Mouse (Mus musculus) cortical plate, adult 2 months (tissue): ENCODE results near the gene Cpe.

Experiments used
- CTCF ChIP-seq: fragments of 200-500 bp; IDR thresholded peaks from 2 replicates; pipeline ENCODE4 v1.5.1; 2011; ENCODE audit warnings: mild to moderate bottlenecking, control low read depth, low read length; ENCODE audit not compliant: insufficient read depth; ENCODE audit errors: extremely low read depth
- POLR2A ChIP-seq: fragments of 200-500 bp; IDR thresholded peaks from 2 replicates; pipeline ENCODE4 v1.6.1; 2011; ENCODE audit warnings: mild to moderate bottlenecking, low read length, control low read depth; ENCODE audit not compliant: insufficient read depth; ENCODE audit errors: extremely low read depth

DNA sequence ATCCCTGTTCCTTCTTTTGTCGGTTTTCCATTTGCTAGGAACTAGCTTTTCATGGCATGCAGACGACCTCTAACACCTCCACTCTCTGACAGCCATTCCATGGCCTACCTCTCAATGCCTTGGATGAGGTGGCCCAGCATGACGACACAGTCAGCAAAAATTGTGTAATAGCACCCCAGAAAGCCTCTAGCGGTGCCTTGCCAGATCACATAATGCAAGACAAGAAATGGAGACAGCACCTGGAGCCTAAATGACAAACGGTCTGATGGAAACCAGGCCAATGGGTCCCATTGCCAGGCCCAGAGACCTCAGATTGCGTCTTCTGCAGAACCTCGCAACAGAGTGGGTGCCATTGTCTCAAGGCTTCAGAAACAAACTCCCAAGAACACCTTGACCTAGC is 19.6 kb upstream of the Cpe start:
- no peak for TF ChIP-seq POLR2A
- TF ChIP-seq CTCF = no peak
